ENCODE assay signal across 12 mouse cellular contexts in genomic region chr3:122312936-122313629, GRCm38 (mm10). TPM values are rescaled to one million over a fixed set of nuclear protein-coding genes. Genes with fewer than 3 reads are reported as not detected.
DNase-seq lines count a peak whose midpoint lies in the region; ATAC-seq lines count a peak whose summit lies in the region.
"Had no signal": no experiment of that assay in that cellular context is flagged by ENCODE, and none has a peak within 500 bp of the region (broad histone marks: within the 10 kb centered on the region; RNA-seq: fewer than 3 reads in every experiment).

No protein-coding gene starts in this region.

- no peak overlapping the region for H3K9ac ChIP-seq in heart, embryonic 11.5 days (ENCODE audit: low read depth, low read length)
- H3K9ac ChIP-seq in liver, embryonic 15.5 days: no peak overlapping the region

- no peak for ATAC-seq in heart, embryonic 11.5 days (replicated peaks; ENCODE audit: insufficient number of reproducible peaks, low FRiP score, low TSS enrichment)
- peak; percentile 71 for ATAC-seq in liver, embryonic 15.5 days (ENCODE audit: insufficient read depth)
- ATAC-seq: activated CD4-positive, CD25-positive, alpha-beta regulatory T cell, adult 4 months; forebrain, embryonic 16.5 days had no signal

- no peaks in the 10 kb centered on the region for H3K36me3 ChIP-seq in heart, embryonic 11.5 days (ENCODE audit: control insufficient read depth, insufficient read depth, low read length)
- no peaks in the 10 kb centered on the region for H3K36me3 ChIP-seq in liver, embryonic 15.5 days (replicated peaks)
- H3K36me3 ChIP-seq: G1E had no signal

- peaks cover 10% of the 10 kb centered on the region for H3K4me1 ChIP-seq in heart, embryonic 11.5 days (ENCODE audit: control insufficient read depth, insufficient read depth, low read length)
- H3K4me1 ChIP-seq in liver, embryonic 15.5 days (replicated peaks): peaks cover 10% of the 10 kb centered on the region; the same call in 1 of the 2 replicates

- WGBS in heart, embryonic 11.5 days (ENCODE audit: insufficient replicate concordance): 62% methylated on average over 10 of the region's 10 CpGs
- WGBS in liver, embryonic 15.5 days (ENCODE audit: insufficient replicate concordance): 53% methylated on average over 10 of the region's 10 CpGs

- H3K9me3 ChIP-seq in heart, embryonic 11.5 days (replicated peaks; ENCODE audit: control insufficient read depth, low read length): no peaks in the 10 kb centered on the region
- no peaks in the 10 kb centered on the region for H3K9me3 ChIP-seq in liver, embryonic 15.5 days (replicated peaks)

- DNase-seq in heart, adult 11 months: peak; percentile 88
- peak; percentile 23 for DNase-seq in ZHBTc4 (ENCODE audit: low read depth, low spot score)
- DNase-seq in adrenal gland, postnatal 36 days: peak; percentile 52
- DNase-seq in cerebellum, adult 9-10 months: no peak
- no peak for DNase-seq in urinary bladder, adult 2 months (ENCODE audit: low spot score)
- DNase-seq: lung, postnatal 14 days; midbrain, embryonic 14.5 days had no signal

- H3K4me3 ChIP-seq in heart, embryonic 11.5 days (ENCODE audit: low read depth, low read length): no peak overlapping the region
- no peak overlapping the region for H3K4me3 ChIP-seq in liver, embryonic 15.5 days (replicated peaks)

- no peak overlapping the region for H3K4me2 ChIP-seq in heart, embryonic 11.5 days
- peak overlapping the region; percentile 8; the same call in 1 of the 2 replicates for H3K4me2 ChIP-seq in liver, embryonic 15.5 days

- no peak overlapping the region for H3K27ac ChIP-seq in heart, embryonic 11.5 days (ENCODE audit: low read depth, low read length)
- peak overlapping the region; percentile 35; the same call in 1 of the 2 replicates for H3K27ac ChIP-seq in liver, embryonic 15.5 days (replicated peaks)

- peaks cover 34% of the 10 kb centered on the region for H3K27me3 ChIP-seq in heart, embryonic 11.5 days (ENCODE audit: control insufficient read depth, insufficient read depth, low read length)
- no peaks in the 10 kb centered on the region for H3K27me3 ChIP-seq in liver, embryonic 15.5 days

RNA-seq across cellular contexts. Expression of gene Bcar3, which starts 19.1 kb away (rescaled TPM):
- polyA plus RNA-seq in heart, embryonic 11.5 days (2014; fragmentation: Nextera tagmentation; extraction: Ambion mirVana): 6.4 and 8.7 TPM in 2 replicates
- 10 to 100 TPM; 57.8 to 66.6 TPM for total RNA-seq in adrenal gland, postnatal 36 days (2021)
- polyA plus RNA-seq in liver, embryonic 15.5 days (2015; fragmentation: Nextera tagmentation; extraction: Ambion mirVana): 5.2 and 6.1 TPM in 2 replicates
- polyA plus RNA-seq in urinary bladder, adult 2 months (2012; rRNA removed): 33.1 and 40.3 TPM in 2 replicates
- polyA plus RNA-seq: G1E had no signal

RNA-seq across cellular contexts. Expression of gene Dnttip2, which starts 38.9 kb away (rescaled TPM):
- polyA plus RNA-seq in heart, embryonic 11.5 days (2014; fragmentation: Nextera tagmentation; extraction: Ambion mirVana): 58.7 and 59.9 TPM in 2 replicates
- total RNA-seq in adrenal gland, postnatal 36 days (2021): 10 to 100 TPM; 39.8 to 44.5 TPM
- polyA plus RNA-seq in liver, embryonic 15.5 days (2015; fragmentation: Nextera tagmentation; extraction: Ambion mirVana): 25.6 and 29.8 TPM in 2 replicates
- 32.1 and 33.5 TPM in 2 replicates for polyA plus RNA-seq in urinary bladder, adult 2 months (2012; rRNA removed)

Comparison
In these comparisons a context has a peak if more than half of its experiments do, and no peak if none do; other contexts are left out.
1. DNase-seq: peak in heart, adult 11 months (single experiment), ZHBTc4 (single experiment) and adrenal gland, postnatal 36 days (2 of 2); none in cerebellum, adult 9-10 months (single experiment) and urinary bladder, adult 2 months (single experiment).